Mouse (Mus musculus): ENCODE measurements around the gene Igfbpl1.

GRCm38 (mm10) chr4:45786674-45787073 is 40.0 kb downstream of the Igfbpl1 start:
- TF ChIP-seq CTCF (IDR thresholded peaks at IDR 0.05; ENCODE audit: extremely low read depth, insufficient read length, insufficient replicate concordance, low read depth, low read length) (peak; percentile 54; the same call in 1 of the 2 replicates), POLR2A (IDR thresholded peaks at IDR 0.05; ENCODE audit: low read depth, low read length) (no peak)

Measured in small intestine, adult 2 months (tissue).